Mouse (Mus musculus) kidney, adult 2 months (tissue): ENCODE results near the gene Nat14.

ENCODE experiments used
- CTCF ChIP-seq: fragments of 200-500 bp; conservative IDR thresholded peaks from 2 replicates; pipeline ENCODE4 v1.5.1; 2011; ENCODE audit warnings: low read depth, mild to moderate bottlenecking, control low read depth, low read length, moderate library complexity, mixed read lengths; ENCODE audit not compliant: insufficient read depth, insufficient read length
- POLR2A ChIP-seq: fragments of 200-500 bp; IDR thresholded peaks from one replicate; pipeline ENCODE4 v1.6.1; 2011; ENCODE audit warnings: low read depth, low read length, control low read depth

DNA sequence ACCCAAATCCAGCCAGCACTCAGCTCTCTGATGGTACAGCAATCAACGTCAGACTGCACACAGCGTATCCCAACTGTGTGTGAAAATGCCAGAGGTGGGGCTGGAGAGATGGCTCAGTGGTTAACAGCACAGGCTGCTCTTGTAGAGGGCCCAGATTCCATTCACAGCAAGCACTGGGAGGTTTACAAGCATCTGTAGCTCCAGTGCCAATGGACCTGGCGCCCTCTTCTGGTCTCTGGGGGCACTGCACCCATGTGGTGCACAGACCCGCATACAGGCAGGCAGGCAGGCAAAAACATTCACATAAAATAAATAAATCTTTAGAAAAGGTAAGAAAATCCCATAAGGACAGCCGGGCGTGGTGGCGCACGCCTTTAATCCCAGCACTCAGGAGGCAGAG, 20.7 kb upstream of the Nat14 start:
- TF ChIP-seq POLR2A (no peak), CTCF (peak; percentile 51)
